Mouse (Mus musculus) hindbrain, embryonic 10.5 days (tissue): ENCODE measurements around the gene Pdgfc. TPM values are rescaled to one million over a fixed set of nuclear protein-coding genes. Genes with fewer than 3 reads are reported as not detected.
"Not testable (repeated sequence)": the region's sequence is repeated elsewhere in the genome, so short reads cannot be mapped to it uniquely, and the experiment has no call there.

Source experiments
- DNase-seq: peaks from one replicate; pipeline ENCODE4 v3.0.0-alpha.2; 2017; ENCODE audit warnings: low spot score
- H3K27ac ChIP-seq: fragments of 300-500 bp; sonication (generic); 2 replicates; pipeline ENCODE4 v1.5.1; 2016; ENCODE audit warnings: mild to moderate bottlenecking, moderate library complexity
- H3K27me3 ChIP-seq: fragments of 300-500 bp; sonication (generic); 2 replicates; pipeline ENCODE4 v1.6.1; 2016; ENCODE audit warnings: mild to moderate bottlenecking; ENCODE audit not compliant: poor library complexity, insufficient read depth, severe bottlenecking
- H3K36me3 ChIP-seq: fragments of 300-500 bp; sonication (generic); 2 replicates; pipeline ENCODE4 v1.6.1; 2016; ENCODE audit warnings: mild to moderate bottlenecking, moderate library complexity
- H3K4me1 ChIP-seq: fragments of 300-500 bp; sonication (generic); replicated peaks from 2 replicates; pipeline ENCODE4 v1.6.1; 2016; ENCODE audit warnings: mild to moderate bottlenecking
- H3K4me3 ChIP-seq: fragments of 300-500 bp; sonication (generic); 2 replicates; pipeline ENCODE4 v1.5.1; 2016; ENCODE audit warnings: mild to moderate bottlenecking, moderate library complexity
- H3K9me3 ChIP-seq: fragments of 300-500 bp; sonication (generic); 2 replicates; pipeline ENCODE4 v1.6.1; 2016; ENCODE audit warnings: mild to moderate bottlenecking, moderate library complexity
- WGBS: fragments of 180-500 bp; shearing (Covaris S2); methylation state at CpG from one replicate; pipeline ENCODE4 v1.1.7; 2016; 5-methylcytosine and 5-hydroxymethylcytosine counted together
- polyA plus RNA-seq: library from polyadenylated mRNA; unstranded; fragments of >200 nt; fragmentation: Nextera tagmentation; extraction: Ambion mirVana; gene quantifications from 2 replicates; pipeline ENCODE4 v1.2.1, GENCODE M21; 2016

The Pdgfc gene
- polyA plus RNA-seq, 1 experiment from 2014 or later: 12.8 TPM

- peaks cover 4% of the 10 kb centered on the region; the same call in 1 of the 2 replicates for H3K4me1 ChIP-seq
- no peak overlapping the region for H3K27ac ChIP-seq
- 53% methylated on average over 2 of the region's 2 CpGs for WGBS
- H3K9me3 ChIP-seq: no peaks in the 10 kb centered on the region
- H3K27me3 ChIP-seq: no peaks in the 10 kb centered on the region
- no peak overlapping the region for H3K4me3 ChIP-seq
- DNase-seq: no peak
- no peaks in the 10 kb centered on the region for H3K36me3 ChIP-seq
Observed at GRCm38 (mm10) chr3:81127013-81127412, 90.8 kb downstream of the Pdgfc start.

- no peak overlapping the region for H3K27ac ChIP-seq
- 84% methylated on average over 3 of the region's 3 CpGs for whole genome bisulfite sequencing
- H3K4me1 ChIP-seq: no peaks in the 10 kb centered on the region
- no peak overlapping the region for H3K4me3 ChIP-seq
- no peaks in the 10 kb centered on the region for H3K36me3 ChIP-seq
- no peaks in the 10 kb centered on the region for H3K27me3 ChIP-seq
- no peak for DNase-seq
- H3K9me3 ChIP-seq: no peaks in the 10 kb centered on the region
Observed at GRCm38 (mm10) chr3:81136985-81137384, 100.8 kb downstream of the Pdgfc start.

GRCm38 (mm10) chr3:81138030-81138429 lies 101.8 kb downstream of the Pdgfc start:
- H3K36me3 ChIP-seq, DNase-seq, H3K9me3 ChIP-seq, H3K27me3 ChIP-seq, H3K4me1 ChIP-seq, H3K27ac ChIP-seq, H3K4me3 ChIP-seq: not testable (repeated sequence)
- WGBS: 84% methylated on average over 1 of the region's 1 CpGs

GRCm38 (mm10) chr3:81143730-81144129 lies 107.5 kb downstream of the Pdgfc start:
- Histone ChIP-seq H3K27me3 (no peaks in the 10 kb centered on the region), H3K36me3 (no peaks in the 10 kb centered on the region), H3K9me3 (no peaks in the 10 kb centered on the region), H3K4me3 (no peak overlapping the region), H3K27ac (no peak overlapping the region), H3K4me1 (no peaks in the 10 kb centered on the region)
- DNase-seq: no peak

DNA sequence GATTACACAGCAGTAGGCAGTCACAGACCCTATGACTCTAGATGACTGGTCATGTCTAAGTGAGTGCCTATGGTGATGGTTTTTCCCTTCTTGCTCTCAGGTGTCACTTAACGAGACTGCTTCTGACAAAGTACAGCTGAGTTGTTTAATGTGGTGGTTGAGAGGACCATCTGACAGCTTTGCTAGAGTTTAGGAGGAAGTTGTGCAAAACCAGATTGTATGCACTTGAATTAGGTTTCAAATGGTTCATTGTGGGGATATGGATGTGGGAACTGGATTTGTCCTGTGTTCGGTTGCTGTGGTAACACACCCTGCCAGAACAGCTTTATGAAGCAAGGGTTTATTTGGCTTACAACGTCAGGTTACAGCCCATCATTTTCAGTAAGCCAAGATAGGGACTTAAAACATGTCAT lies 112.9 kb downstream of the Pdgfc start:
- WGBS: 79% methylated on average over 3 of the region's 3 CpGs

DNA sequence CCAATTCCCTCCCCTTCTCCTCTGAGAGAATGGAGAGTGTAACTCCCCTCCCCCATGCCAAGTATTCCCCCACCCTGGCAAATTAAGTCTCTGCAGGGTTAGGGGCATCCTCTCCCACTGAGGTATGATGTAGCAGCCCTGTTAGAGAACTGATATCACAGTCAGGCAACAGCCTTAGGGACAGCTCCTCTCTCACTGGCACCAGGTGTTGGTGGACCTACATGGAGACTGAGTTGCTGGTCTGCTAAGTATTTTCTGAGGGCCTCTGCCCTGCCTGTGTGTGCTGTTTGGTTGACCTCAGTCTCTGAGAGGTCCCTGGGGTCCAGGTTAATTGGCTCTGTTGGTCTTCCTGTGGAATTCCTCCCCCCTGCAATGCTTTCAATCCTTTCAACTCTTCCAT lies 114.0 kb downstream of the Pdgfc start:
- no peaks in the 10 kb centered on the region for H3K27me3 ChIP-seq
- H3K4me1 ChIP-seq: peaks cover 13% of the 10 kb centered on the region; the same call in 1 of the 2 replicates
- H3K36me3 ChIP-seq: no peaks in the 10 kb centered on the region
- H3K4me3 ChIP-seq: no peak overlapping the region
- no peak overlapping the region for H3K27ac ChIP-seq
- no peak for DNase-seq
- no peaks in the 10 kb centered on the region for H3K9me3 ChIP-seq

More for the DNA sequence above, 112.9 kb downstream of the Pdgfc start:
- Histone ChIP-seq H3K27ac (no peak overlapping the region), H3K9me3 (no peaks in the 10 kb centered on the region), H3K4me1 (peaks cover 13% of the 10 kb centered on the region; the same call in 1 of the 2 replicates), H3K4me3 (no peak overlapping the region), H3K27me3 (no peaks in the 10 kb centered on the region), H3K36me3 (no peaks in the 10 kb centered on the region)
- DNase-seq: no peak

DNA sequence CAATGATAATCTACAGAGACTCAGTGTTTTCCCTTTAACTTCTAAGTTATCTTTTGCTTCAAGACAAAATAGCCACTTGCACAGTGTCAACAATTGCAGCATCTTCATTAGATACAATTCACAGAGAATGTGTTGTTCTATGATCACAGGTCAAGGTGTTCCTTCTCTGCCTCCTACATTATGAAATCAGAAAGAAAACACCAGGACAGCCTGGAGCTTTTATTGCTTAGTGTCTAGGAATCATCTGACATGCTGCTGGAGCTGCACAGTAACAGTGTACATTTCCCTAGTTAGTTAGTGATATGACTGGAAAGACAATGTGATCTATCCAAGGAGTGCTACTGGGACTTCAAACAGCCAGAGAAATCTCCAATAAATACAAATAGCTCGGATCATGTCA lies 118.2 kb downstream of the Pdgfc start:
- no peak overlapping the region for H3K27ac ChIP-seq
- no peak for DNase-seq
- 87% methylated on average over 1 of the region's 1 CpGs for WGBS
- no peaks in the 10 kb centered on the region for H3K27me3 ChIP-seq
- no peak overlapping the region for H3K4me3 ChIP-seq
- H3K36me3 ChIP-seq: no peaks in the 10 kb centered on the region
- peaks cover 10% of the 10 kb centered on the region; the same call in 1 of the 2 replicates for H3K4me1 ChIP-seq
- no peaks in the 10 kb centered on the region for H3K9me3 ChIP-seq

DNA sequence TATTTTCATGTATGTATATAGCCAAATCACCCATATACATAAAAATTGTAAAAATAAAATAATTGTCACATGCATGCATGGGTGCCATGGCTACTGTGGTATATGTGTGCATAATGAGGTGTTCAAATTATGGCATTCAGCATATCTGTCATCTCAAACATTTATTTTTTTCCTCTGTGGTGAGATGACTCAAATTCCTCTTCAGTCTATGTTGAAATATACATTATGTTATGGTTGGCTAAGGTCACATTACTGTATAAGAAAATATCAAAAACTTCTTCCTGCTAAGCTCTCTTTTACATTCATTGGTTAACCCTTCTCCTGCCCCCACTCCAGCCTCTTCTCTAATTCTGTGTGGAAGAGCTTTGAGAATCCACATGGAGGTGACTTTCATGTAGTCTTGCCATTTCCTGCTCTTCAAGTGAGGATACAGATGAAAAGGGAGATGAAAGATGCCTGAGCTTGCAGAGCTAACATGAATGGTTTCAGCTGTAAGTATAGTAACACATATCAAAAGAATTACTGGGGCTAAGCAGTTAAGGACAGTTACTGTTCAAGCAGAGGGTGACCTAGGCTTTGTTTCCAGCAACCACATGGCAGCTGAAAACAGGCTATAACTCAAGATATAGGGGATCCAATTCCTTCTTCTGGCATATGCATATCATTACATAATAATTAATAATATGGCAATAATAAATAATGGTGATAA lies 124.4 kb downstream of the Pdgfc start:
- no peak for DNase-seq

DNA sequence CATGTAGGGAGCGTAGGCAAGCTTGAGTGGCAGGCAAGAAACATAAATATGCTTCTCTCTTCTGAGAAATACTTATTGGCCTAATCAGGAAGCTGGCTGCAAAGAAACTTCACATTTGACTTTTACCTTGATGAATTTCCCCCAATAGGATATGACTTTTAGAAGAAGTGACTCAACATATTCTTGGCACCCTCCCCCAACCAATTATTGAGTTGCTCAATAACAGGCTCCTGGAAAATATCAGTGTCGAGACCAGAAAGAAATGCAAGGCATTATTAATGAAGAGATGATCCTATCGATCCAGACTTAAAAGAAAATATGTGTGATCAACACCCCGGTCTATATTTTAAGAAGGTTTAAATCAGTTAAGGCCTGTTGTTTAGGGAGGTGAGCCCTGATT lies 125.9 kb downstream of the Pdgfc start:
- Histone ChIP-seq H3K4me1 (no peaks in the 10 kb centered on the region), H3K9me3 (no peaks in the 10 kb centered on the region), H3K36me3 (no peaks in the 10 kb centered on the region), H3K4me3 (no peak overlapping the region), H3K27ac (no peak overlapping the region), H3K27me3 (no peaks in the 10 kb centered on the region)
- DNase-seq: no peak
- WGBS: 94% methylated on average over 4 of the region's 4 CpGs

More for the DNA sequence above, 124.4 kb downstream of the Pdgfc start:
- Histone ChIP-seq H3K36me3 (no peaks in the 10 kb centered on the region), H3K9me3 (no peaks in the 10 kb centered on the region), H3K27ac (no peak overlapping the region), H3K4me3 (no peak overlapping the region), H3K27me3 (no peaks in the 10 kb centered on the region), H3K4me1 (no peaks in the 10 kb centered on the region)

- Histone ChIP-seq H3K27ac (no peak overlapping the region), H3K9me3 (no peaks in the 10 kb centered on the region), H3K4me1 (no peaks in the 10 kb centered on the region), H3K36me3 (no peaks in the 10 kb centered on the region), H3K4me3 (no peak overlapping the region), H3K27me3 (no peaks in the 10 kb centered on the region)
- WGBS: 91% methylated on average over 5 of the region's 5 CpGs
- no peak for DNase-seq
Observed at GRCm38 (mm10) chr3:81164091-81164490, 127.9 kb downstream of the Pdgfc start.

DNA sequence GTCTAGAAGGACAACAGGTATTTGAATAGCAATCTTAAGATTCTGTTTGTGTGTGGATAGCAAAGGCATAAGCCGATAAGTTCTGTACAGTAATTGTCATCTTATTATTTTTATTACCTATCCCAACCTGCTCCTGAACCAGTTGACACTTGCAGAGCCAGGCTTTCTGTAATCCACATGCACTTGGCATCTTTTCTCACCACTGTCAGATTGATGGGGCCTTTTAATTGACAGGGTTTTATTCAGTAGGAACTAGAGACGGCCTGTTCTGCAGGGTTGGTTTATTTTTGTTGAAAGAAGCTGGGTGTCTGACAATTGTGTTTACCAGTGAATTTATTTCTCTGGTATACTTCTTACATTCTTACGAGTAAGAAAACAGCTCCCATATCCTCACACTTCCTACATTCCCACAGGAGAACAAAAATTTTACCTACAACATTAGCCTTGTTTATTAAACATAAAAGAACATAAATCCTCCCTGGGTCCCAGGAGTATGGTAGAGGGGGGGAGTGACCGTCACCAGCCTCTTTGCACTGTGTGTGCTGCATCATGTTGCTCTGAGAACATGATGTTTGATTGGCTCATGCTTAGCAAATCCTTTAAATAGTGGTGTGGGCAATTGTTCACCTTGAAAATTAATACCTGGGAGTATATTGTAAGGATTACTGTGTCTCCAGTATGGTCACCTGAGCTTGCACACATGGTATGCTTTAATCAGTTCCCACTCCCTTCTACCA lies 134.0 kb downstream of the Pdgfc start:
- no peaks in the 10 kb centered on the region for H3K9me3 ChIP-seq
- H3K4me1 ChIP-seq: no peaks in the 10 kb centered on the region
- no peak for DNase-seq
- H3K36me3 ChIP-seq: no peaks in the 10 kb centered on the region
- H3K27me3 ChIP-seq: no peaks in the 10 kb centered on the region
- 67% methylated on average over 4 of the region's 4 CpGs for WGBS
- H3K27ac ChIP-seq: no peak overlapping the region
- H3K4me3 ChIP-seq: no peak overlapping the region

- Histone ChIP-seq H3K36me3 (no peaks in the 10 kb centered on the region), H3K9me3 (no peaks in the 10 kb centered on the region), H3K27me3 (no peaks in the 10 kb centered on the region), H3K4me1 (no peaks in the 10 kb centered on the region), H3K4me3 (no peak overlapping the region), H3K27ac (no peak overlapping the region)
- no peak for DNase-seq
- 95% methylated on average over 3 of the region's 3 CpGs for WGBS
Observed at GRCm38 (mm10) chr3:81174832-81175231, 138.6 kb downstream of the Pdgfc start.

DNA sequence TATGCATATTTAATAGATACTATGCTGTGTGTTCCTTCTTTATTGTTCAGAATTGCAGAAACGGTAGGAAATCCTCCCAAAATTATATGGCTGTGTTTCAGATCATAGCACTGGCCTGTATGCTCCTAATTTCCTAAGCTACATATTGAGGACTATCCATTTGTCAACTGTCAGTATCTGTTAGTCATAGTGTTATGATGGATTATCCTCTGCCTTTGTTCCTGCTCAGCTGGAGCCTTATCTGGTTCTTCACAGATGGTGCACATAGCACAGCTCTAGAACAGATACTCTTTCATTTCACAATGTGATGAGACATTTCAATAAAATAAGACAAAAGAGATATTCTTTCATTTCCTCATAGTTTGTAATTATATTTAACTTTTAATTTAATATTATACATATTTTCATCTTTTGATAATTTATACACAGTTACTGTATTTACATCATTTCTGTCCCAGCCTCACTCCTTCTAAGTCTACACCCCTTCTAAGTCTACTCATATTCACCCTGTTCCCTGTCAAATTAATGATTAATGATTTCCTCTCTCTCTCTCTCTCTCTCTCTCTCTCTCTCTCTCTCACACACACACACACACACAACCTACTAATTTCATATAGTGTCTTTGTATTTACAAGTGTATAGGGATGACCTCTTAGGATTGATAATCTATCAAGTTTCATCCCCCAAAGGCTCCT lies 145.2 kb downstream of the Pdgfc start:
- Histone ChIP-seq H3K4me1 (no peaks in the 10 kb centered on the region), H3K4me3 (no peak overlapping the region), H3K36me3 (no peaks in the 10 kb centered on the region), H3K27me3 (no peaks in the 10 kb centered on the region), H3K27ac (no peak overlapping the region), H3K9me3 (no peaks in the 10 kb centered on the region)
- 72% methylated on average over 1 of the region's 1 CpGs for WGBS
- DNase-seq: no peak
